Mouse (Mus musculus): ENCODE data around the gene Atcay. TPM values are rescaled to one million over a fixed set of nuclear protein-coding genes. Genes with fewer than 3 reads are reported as not detected.
"Not testable (repeated sequence)": the region's sequence is repeated elsewhere in the genome, so short reads cannot be mapped to it uniquely, and the experiment has no call there.

Gene Atcay
- polyA plus RNA-seq, 1 experiment from 2014 or later = 95.3 TPM

DNA sequence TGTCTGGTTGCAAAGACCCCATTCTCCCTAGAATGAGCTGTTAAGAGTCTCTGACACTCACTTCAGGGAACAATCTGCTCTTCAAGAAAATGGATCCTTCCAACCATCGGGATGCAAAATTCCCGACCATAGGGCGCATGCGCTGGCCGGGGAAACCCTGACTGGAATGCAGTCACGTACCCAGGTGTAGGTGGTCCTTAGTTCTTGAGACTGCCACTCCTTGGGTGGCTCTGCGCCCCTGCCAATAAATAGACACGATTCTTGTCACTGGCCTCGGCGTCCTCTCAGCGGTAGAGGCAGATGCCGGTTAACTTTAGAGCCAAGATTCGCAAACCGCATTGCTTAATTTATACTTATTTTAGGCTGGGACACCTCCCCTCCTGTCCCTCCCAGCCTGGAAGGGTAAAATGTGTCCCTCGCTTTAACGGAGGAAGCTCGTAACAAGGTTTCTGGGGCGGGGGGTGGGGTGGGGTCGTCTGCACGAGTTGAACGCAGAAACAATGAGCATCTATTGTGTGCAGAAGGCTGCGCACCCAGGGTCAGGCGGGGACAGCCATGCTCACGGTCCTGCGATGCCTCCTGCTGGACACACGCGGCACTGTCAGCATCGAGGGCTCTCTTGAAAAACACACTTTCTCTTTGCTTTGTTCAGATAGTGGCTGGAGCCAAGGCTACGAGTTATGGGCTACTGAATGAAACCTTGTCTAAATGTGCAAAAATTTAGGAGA lies 55.9 kb downstream of the Atcay start:
- no peaks in the 10 kb centered on the region for H3K9me3 ChIP-seq
- peak overlapping the region; percentile 37 for H3K4me3 ChIP-seq
- under 1% methylated on average over 29 of the region's 29 CpGs for WGBS
- H3K27ac ChIP-seq = peak overlapping the region; percentile 94
- H3K9ac ChIP-seq = peak overlapping the region; percentile 45
- no peaks in the 10 kb centered on the region for H3K27me3 ChIP-seq (replicated peaks)
- peak overlapping the region; percentile 91 for H3K4me2 ChIP-seq
- peak; percentile 62 for ATAC-seq (replicated peaks)
- H3K36me3 ChIP-seq (replicated peaks) = peaks cover 23% of the 10 kb centered on the region
- H3K4me1 ChIP-seq = peaks cover 52% of the 10 kb centered on the region

DNA sequence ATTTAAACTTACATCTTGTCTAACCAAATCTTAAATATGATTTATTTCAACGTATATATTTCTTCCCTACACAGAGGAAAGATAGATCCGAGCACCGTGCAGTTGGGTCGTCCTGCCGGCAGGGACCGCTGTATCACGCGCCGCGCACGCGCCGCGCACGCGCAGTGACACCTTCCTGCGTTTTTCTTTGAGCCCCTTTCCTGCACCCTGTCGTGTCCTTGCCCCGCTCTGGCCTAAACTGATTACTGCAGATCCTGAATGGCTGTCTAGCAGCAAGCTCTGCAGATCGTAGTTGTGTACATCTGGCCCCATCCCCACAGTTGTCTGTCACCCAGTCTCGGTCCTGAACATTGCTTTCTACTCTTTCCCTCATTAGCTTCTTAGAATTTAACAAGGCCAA lies 57.5 kb downstream of the Atcay start:
- H3K4me3 ChIP-seq = peak overlapping the region; percentile 21
- peak overlapping the region; percentile 43 for H3K9ac ChIP-seq
- no peaks in the 10 kb centered on the region for H3K27me3 ChIP-seq (replicated peaks)
- 0 out of 2 replicates have a peak, but pooled peaks have one; percentile 8 for ATAC-seq (replicated peaks)
- H3K4me1 ChIP-seq = peaks cover 53% of the 10 kb centered on the region
- 2% methylated on average over 21 of the region's 21 CpGs for WGBS
- H3K27ac ChIP-seq = peak overlapping the region; percentile 94
- H3K4me2 ChIP-seq = peak overlapping the region; percentile 53
- H3K9me3 ChIP-seq = no peaks in the 10 kb centered on the region
- H3K36me3 ChIP-seq (replicated peaks) = peaks cover 7% of the 10 kb centered on the region; the same call in 1 of the 2 replicates

DNA sequence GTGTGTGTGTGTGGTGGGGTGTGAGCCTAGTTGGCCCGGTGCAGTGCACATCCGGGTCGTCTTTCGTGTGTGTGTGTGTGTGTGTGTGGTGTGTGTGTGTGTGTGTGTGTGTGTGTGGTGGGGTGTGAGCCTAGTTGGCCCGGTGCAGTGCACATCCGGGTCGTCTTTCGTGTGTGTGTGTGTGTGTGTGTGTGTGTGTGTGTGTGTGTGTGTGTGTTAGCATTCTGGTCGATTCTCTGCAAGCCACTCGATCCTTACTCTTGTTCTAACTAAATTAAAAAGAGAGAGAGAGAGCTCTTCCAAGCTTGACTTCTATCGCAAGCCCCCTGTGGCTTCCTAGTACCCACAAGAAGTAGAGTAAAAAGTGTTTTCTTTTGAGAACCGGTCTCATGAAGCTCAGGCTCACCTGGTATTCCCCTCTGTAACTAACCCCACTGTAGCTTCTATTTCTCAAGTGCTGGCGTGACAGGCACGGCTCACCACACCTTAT lies 61.2 kb downstream of the Atcay start:
- H3K4me1 ChIP-seq = peaks cover 47% of the 10 kb centered on the region
- H3K9ac ChIP-seq; H3K36me3 ChIP-seq (replicated peaks); H3K9me3 ChIP-seq; H3K27me3 ChIP-seq (replicated peaks); ATAC-seq (replicated peaks); H3K4me3 ChIP-seq; H3K27ac ChIP-seq: not testable (repeated sequence)
- WGBS = 45% methylated on average over 7 of the region's 14 CpGs
- H3K4me2 ChIP-seq = peak overlapping the region; percentile 71; the same call in 1 of the 2 replicates

GRCm38 (mm10) chr10:81168521-81169244 lies 62.0 kb downstream of the Atcay start:
- H3K36me3 ChIP-seq (replicated peaks) = no peaks in the 10 kb centered on the region
- H3K4me3 ChIP-seq = peak overlapping the region; percentile 70
- H3K4me2 ChIP-seq = peak overlapping the region; percentile 71
- H3K4me1 ChIP-seq = peaks cover 39% of the 10 kb centered on the region
- no peaks in the 10 kb centered on the region for H3K27me3 ChIP-seq (replicated peaks)
- WGBS = 2% methylated on average over 29 of the region's 29 CpGs
- H3K9me3 ChIP-seq = no peaks in the 10 kb centered on the region
- H3K27ac ChIP-seq = peak overlapping the region; percentile 74
- peak overlapping the region; percentile 51 for H3K9ac ChIP-seq
- peak; percentile 25; the same call in 1 of the 2 replicates for ATAC-seq (replicated peaks)

DNA sequence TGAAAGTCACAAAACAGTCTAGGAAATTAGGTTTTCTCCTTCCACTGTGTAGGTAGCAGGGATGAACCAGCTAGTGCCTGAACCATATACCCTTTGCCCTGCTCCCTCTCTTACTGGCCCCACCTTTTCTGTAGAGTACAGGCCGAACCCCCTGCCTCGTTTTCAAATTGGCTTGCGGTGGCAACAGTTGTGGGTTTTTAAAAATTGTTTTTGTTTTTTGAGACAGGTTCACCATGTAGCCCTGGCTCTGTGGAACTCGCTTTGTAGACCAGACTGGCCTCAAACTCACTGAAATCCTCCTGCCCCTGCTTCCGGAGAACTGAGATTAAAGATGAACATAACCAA lies 62.6 kb downstream of the Atcay start:
- peak; percentile 73 for ATAC-seq (replicated peaks)
- peak overlapping the region; percentile 71 for H3K4me2 ChIP-seq
- H3K9me3 ChIP-seq = no peaks in the 10 kb centered on the region
- H3K9ac ChIP-seq = peak overlapping the region; percentile 51; the same call in 1 of the 2 replicates
- H3K4me1 ChIP-seq = peaks cover 33% of the 10 kb centered on the region
- peak overlapping the region; percentile 70 for H3K4me3 ChIP-seq
- H3K27ac ChIP-seq = peak overlapping the region; percentile 74
- no peaks in the 10 kb centered on the region for H3K36me3 ChIP-seq (replicated peaks)
- H3K27me3 ChIP-seq (replicated peaks) = no peaks in the 10 kb centered on the region
- 3% methylated on average over 5 of the region's 5 CpGs for WGBS

GRCm38 (mm10) chr10:81167200-81168086 lies 63.2 kb downstream of the Atcay start, which contains the start of gene Pias4:
TSS of gene Pias4 (minus strand) at chr10:81167923.
- H3K27me3 ChIP-seq (replicated peaks) = no peaks in the 10 kb centered on the region
- ATAC-seq (replicated peaks) = peak; percentile 88
- no peaks in the 10 kb centered on the region for H3K36me3 ChIP-seq (replicated peaks)
- peak within 1 kb of the TSS; percentile 74 for H3K27ac ChIP-seq
- no peaks in the 10 kb centered on the region for H3K9me3 ChIP-seq
- peak within 1 kb of the TSS; percentile 70 for H3K4me3 ChIP-seq
- H3K9ac ChIP-seq = peak within 1 kb of the TSS; percentile 70
- H3K4me2 ChIP-seq = peak within 1 kb of the TSS; percentile 75
- peaks cover 29% of the 10 kb centered on the region for H3K4me1 ChIP-seq
- WGBS = 0% methylated on average over 46 of the region's 64 CpGs

DNA sequence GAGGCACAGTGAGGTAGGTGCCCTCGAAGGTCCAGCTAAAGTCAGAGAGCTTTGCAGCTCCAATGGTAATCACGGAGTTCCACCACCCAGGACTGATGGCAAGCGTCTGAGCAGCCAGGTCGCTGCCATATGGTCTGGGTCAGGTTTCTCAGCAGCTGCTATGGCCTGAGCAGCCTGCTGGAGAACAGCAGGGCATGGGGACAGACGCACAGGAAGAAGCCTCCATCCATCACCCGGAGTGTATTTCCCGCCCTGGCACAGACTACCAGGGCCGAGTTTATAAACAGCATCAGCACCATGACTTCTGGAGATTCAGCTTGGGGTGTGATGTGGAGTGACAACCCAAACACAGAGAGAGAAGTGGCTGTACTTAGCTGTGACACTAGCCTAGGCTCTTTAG lies 65.5 kb downstream of the Atcay start:
- 0 out of 2 replicates have a peak, but pooled peaks cover 11% of the 10 kb centered on the region for H3K36me3 ChIP-seq (replicated peaks)
- H3K4me3 ChIP-seq = no peak overlapping the region
- no peak overlapping the region for H3K4me2 ChIP-seq
- H3K27ac ChIP-seq = no peak overlapping the region
- H3K9me3 ChIP-seq = no peaks in the 10 kb centered on the region
- WGBS = 94% methylated on average over 8 of the region's 8 CpGs
- H3K27me3 ChIP-seq (replicated peaks) = no peaks in the 10 kb centered on the region
- H3K4me1 ChIP-seq = peaks cover 34% of the 10 kb centered on the region
- no peak for ATAC-seq (replicated peaks)
- no peak overlapping the region for H3K9ac ChIP-seq

- Histone ChIP-seq H3K9ac (no peak overlapping the region), H3K36me3 (replicated peaks) (peaks cover 19% of the 10 kb centered on the region; the same call in 1 of the 2 replicates)
These were observed 68.3 kb downstream of the Atcay start for GRCm38 (mm10) chr10:81162318-81162652.

DNA sequence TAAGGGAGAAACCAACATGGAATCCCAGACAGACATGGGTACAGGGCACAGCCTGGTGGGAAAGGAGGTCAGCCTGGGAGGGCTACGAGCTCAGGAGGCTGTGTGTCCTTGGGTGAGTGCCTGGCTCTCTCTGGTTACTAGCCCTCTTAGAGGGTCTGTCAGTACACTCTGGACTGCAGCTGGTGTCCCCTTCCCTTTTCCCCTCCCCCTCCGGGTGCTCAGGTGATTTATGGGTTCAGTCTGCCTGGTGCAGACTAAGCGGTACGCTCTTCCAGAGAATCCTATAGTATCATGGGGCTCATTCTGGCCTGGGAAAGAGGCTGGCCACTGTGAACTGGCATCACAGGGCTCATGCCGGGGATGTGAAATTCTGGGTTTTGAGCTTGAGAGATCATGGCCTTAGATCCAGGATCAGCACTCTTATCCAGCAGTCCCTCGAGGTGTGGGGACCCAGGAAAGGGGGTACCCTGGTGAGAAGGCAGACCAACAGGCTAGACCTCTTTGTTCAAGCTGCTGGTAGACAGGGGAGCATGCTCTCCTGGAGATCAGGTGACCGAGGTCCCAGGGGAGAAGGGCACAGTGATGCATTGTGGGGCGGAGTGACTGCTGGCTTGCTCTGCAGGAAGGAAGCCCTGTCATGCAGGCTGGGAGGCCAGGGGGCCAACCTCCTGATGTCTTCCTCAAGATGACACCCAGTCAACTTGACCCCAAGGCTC lies 68.9 kb downstream of the Atcay start:
- Histone ChIP-seq H3K27ac (no peak overlapping the region), H3K9ac (no peak overlapping the region), H3K9me3 (no peaks in the 10 kb centered on the region), H3K36me3 (replicated peaks) (peaks cover 25% of the 10 kb centered on the region), H3K4me1 (peaks cover 22% of the 10 kb centered on the region), H3K27me3 (replicated peaks) (no peaks in the 10 kb centered on the region), H3K4me3 (no peak overlapping the region), H3K4me2 (no peak overlapping the region)
- no peak for ATAC-seq (replicated peaks)
- 96% methylated on average over 8 of the region's 8 CpGs for WGBS

More at GRCm38 (mm10) chr10:81162318-81162652, 68.3 kb downstream of the Atcay start:
- Histone ChIP-seq H3K27ac (no peak overlapping the region), H3K27me3 (replicated peaks) (no peaks in the 10 kb centered on the region), H3K9me3 (no peaks in the 10 kb centered on the region), H3K4me2 (no peak overlapping the region), H3K4me1 (peaks cover 26% of the 10 kb centered on the region), H3K4me3 (no peak overlapping the region)
- ATAC-seq (replicated peaks) = no peak
- WGBS = 75% methylated on average over 2 of the region's 2 CpGs

- no peaks in the 10 kb centered on the region for H3K27me3 ChIP-seq (replicated peaks)
- WGBS = 85% methylated on average over 6 of the region's 6 CpGs
- no peak overlapping the region for H3K9ac ChIP-seq
- no peak overlapping the region for H3K4me3 ChIP-seq
- peaks cover 49% of the 10 kb centered on the region for H3K36me3 ChIP-seq (replicated peaks)
- H3K4me1 ChIP-seq = no peaks in the 10 kb centered on the region
- no peak overlapping the region for H3K27ac ChIP-seq
- no peak overlapping the region for H3K4me2 ChIP-seq
- ATAC-seq (replicated peaks) = no peak
- H3K9me3 ChIP-seq = no peaks in the 10 kb centered on the region
These were observed 75.9 kb downstream of the Atcay start for GRCm38 (mm10) chr10:81154736-81155135.
